Mouse (Mus musculus) heart, postnatal 36 days (tissue): ENCODE results near the gene Pkd1l1. TPM values are rescaled to one million over a fixed set of nuclear protein-coding genes. Genes with fewer than 3 reads are reported as not detected.
A peak's percentile ranks its signal among the peaks of the same experiment; 100 is the strongest.

Source experiments
- DNase-seq, 2 experiments: peaks; one replicate each; pipeline ENCODE4 v3.0.0; 2021 to 2022
- intact Hi-C: fragments of 180-260 bp; cut with DNase I; formaldehyde crosslinking; loops from one replicate; pipeline ENCODE4 v1.15.1; 2025
- total RNA-seq, 2 experiments: library from RNA; stranded (reverse); gene quantifications; 2 replicates each; pipeline ENCODE4 v1.2.3; 2021

Pkd1l1 gene
- total RNA-seq, 2 experiments from 2014 or later: not detected

DNA sequence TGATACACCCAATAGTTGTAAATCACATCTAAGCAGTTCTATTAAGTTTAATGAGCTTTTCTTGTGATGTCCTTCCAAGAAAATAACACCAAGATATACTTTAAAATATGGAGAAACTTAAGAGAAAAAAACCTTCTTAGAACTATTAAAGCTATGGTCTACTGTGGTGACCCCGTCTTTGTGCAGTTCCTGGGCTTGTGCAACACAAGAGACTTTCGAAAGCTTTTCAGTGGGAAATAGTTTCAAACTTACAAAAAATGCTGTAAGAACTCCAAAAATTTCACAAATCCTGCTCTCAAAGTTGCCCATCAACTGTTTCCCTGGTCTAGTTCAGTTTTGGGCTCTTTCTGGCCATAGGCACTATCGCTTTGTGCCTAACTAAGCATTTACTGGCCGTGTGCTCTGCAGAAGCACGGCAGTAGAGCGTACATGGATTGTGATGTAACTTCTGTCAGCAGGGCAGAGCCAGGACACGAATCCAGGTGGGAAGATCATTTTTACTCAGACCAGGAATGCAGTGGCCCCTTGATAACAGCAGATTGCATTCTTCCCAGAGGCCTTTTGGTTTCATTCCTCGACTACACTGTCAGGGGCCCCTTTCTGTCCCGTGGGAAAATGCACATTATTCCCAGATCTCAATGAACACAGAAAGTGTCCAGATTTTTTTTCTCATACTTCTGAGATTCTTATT, 144.1 kb downstream of the Pkd1l1 start:
- intact Hi-C loops: no loop called here
- no peak for DNase-seq

DNA sequence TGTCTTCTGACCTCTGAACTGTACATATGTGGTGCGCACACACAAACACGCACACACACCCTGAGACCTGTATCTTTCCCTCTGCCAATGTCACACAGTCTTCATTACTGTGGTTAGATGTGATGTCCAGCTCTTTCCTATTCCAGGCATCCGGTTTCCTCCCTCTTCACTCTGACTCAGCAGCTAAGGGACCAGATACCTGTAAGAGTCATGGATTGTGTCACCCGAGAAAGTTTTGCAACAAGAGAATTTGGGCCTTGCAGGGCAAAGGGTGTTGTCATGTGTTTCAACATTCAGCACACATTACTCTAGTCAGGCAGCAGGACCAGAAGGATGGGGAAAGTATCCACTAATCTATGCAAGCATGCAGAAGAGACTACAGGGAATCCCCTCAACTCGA, 146.5 kb downstream of the Pkd1l1 start:
- intact Hi-C loops: no loop called here
- no peak for DNase-seq

DNA sequence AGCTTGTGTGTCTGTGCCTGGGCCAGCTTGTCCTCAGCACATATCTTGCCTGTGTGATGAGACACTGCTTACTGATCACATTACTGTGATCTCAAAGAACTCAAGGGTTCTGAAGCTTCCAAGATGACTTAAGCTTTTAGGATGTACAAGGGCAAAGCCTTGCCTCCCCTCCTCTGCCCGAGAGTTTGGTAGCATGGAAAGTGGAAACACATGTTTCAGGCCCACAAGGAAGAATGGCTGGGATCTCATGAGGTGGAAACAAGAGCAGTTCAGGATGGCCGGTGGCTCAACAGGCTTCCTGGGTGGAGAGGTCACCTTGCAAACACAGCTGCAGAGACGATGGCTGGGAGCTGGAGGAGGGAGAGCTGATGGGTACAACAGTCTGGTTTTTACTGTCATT, 147.0 kb downstream of the Pkd1l1 start:
- DNase-seq: no peak
- intact Hi-C loops: no loop called here

DNA sequence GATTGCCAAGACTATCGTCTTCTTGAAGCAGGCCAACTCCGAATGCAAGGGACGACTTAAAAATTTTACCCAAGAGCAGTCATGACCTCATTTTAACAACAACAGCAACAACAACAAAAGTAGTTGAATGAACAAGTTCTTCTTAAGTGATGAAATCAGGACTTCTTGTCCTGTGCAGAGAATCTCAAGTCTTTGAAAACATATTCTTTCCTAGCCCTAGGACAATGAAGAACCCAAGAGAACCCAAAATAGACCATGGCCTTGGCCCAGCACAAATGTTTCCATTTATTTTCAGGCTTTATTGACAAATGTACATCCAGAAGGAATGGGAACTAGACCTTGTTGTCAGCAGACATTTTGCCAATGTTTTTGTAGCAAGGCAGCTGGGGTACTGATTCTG, 147.7 kb downstream of the Pkd1l1 start:
- no peak for DNase-seq
- intact Hi-C loops: no loop called here

DNA sequence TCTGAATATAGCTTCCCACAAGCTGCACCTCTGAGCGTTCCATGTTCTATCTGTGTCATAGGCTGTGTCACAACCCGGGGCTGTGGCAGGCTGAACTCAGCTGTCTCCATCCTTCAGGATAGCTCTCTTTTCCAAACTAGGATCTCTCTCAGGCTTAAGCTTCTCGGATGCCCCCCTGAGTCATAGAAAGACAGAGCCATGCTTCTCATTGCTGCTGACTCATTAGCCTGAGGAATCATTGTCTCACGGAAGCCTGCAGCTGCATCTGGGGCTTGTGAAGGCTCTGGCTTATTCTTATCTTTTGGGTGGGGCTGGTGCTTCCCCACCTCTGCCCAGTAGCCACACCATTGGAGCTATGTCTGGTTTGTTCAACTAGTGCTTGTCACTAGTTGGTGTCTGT, 151.7 kb downstream of the Pkd1l1 start:
- intact Hi-C loops: no loop called here
- no peak for DNase-seq

DNA sequence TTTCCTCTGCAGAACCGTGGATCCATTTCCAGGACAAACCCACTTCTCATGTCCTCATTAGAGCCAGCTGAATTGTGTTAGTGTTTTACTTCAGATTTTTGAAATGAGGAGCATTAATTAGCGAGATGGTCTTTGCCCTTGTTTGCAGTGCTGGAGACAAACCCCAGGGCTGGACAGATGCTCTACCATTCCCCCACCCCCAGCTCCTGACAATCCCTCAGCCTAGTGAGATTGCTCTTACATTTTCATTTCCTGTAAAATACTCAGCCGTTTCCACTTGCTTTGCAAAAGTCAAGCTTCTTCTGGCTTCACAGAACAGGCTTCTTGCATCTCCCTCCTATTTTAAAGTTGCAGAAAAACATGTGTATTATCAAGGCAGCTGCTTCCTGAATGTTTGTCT, 155.7 kb downstream of the Pkd1l1 start:
- intact Hi-C loops: no loop called here
- DNase-seq: no peak

DNA sequence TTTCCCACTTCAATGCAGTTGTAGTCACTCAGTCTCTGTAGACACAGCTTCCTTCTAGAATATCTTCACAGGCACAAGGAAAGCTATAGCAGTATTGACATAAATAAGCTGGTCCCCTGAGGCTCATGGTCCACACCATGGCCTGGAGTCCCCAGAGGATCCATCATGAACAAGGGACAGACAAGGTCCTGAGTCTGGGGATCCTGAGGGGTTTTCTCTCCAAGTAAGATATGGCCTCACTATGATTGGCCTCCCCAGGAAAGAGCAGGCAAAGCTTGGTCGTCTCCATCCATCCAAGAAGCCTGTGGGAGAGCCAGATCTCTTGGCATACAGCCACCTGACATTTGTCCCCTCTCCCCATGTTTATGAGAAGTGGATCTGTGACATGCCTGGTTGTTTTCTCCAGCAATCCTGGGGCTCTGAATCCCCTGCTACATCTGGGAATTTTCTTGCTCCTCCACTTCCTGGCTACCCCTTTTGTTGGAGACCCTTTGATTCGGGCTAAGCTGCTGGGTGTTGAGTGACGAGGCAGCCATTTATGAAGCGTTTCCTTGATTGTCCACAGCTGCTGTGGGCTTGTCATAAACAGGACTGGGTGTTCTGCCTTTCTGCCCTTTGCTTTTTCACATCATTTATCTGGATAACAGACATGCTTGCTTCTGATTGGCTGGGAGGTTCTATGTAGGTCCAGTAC, 158.8 kb downstream of the Pkd1l1 start:
- intact Hi-C loops: no loop called here
- DNase-seq: peak in 1 of 2 experiments; percentile 6

DNA sequence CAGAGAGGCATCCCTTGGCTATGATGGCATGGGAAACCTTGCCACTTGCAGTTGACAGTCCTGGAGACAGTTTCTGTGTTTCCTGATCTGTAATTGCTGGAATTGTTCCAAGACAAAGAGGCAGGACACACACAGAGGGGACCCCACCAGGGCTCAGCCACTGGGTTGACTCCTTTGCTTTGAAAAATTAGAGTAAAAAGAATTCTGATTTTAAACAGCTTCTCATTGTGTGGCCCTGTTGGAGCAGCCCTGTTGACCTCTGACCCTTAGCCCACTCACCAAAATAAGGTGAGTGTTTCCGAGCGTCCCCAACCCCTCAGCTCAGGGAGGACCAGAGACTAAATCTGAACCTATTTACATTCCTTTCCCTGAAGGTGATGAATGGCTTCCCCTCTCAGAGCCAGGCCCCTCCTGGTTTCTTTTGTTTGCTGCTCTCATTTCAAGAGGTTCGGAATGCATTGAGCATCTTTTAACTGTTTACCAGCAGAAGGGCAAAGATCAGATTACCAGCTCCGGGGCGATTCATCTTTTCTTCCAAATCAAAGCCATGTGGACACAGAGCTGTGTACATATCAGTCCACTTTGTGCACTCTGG, 161.5 kb downstream of the Pkd1l1 start:
- no peak for DNase-seq
- intact Hi-C loops: no loop called here

DNA sequence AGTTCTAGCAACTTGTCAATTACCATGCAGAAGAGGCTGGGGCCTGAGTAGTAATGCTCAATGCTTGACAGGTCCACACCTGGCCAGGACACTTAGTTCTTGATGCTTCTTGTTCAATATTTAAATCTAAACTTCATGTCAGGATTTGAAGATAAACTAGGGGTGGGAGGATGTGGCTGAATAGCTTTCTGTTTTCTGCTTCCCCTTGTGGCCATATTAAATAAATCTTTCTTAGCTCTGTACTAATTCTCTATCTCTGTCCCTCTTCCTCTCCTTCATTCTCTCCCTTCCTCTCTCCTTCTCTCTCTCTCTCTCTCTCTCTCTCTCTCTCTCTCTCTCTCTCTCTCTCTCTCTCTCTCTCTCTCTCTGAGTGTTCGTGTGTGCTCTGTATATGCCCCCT, 163.4 kb downstream of the Pkd1l1 start:
- intact Hi-C loops: no loop called here
- DNase-seq: no peak

DNA sequence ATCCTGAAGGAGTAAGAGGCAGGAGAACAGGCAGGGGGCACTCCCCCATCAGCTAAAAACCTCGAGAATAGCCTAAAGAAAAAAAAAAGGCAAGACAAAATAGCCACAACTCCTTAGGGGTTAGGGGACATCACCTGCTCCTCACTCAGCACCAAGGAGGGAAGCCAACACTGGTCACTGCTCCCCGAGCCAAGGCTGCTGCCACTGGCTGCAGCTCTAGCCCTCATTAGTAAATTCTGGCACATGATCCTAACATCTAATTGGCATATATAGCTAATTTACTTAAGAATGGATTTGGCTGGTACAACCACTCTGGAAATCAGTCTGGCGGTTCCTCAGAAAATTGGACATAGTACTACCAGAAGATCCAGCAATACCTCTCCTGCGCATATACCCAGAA, 166.1 kb downstream of the Pkd1l1 start:
- intact Hi-C loops: no loop called here

DNA sequence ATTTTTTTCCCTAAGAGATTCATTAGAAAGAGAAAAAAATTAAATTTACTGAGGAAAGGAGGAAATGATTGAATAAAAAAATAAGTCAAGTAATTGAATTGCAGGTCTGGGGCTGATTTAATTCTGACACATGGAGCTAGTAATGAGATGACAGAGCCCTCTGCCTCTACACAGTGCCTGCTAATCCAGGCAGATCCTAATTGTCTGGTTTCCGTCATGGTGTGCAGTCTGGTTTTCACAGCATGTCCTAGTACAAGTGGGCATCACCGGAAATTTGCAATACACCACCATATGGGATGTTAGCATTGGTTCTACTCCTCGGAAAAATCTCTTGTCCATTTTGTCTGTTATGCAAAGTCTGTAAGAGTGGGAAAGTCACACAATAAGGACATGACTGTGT, 168.9 kb downstream of the Pkd1l1 start:
- no peak for DNase-seq
- intact Hi-C loops: no loop called here

More for the DNA sequence above, 166.1 kb downstream of the Pkd1l1 start:
- DNase-seq: no peak

DNA sequence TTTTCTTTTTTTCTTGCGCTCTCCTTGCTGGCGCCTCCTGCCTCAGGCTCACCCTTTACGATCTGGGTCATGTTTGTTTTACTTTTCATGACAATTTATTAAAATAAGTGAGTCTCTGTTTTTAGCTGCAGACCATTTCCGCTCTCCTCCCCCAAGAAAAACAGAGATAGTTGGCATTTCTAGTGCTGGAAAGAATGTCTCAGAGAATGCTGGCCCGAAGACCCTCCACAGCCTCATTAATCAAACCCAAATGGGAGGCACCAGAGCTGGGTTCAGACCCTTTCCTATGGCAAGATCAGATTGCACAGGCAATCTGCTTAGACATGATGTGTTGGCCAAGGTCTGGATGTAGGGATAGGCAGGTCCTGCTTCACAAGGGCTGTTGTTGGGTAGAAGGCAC, 175.6 kb downstream of the Pkd1l1 start:
- DNase-seq: no peak
- intact Hi-C loops: no loop called here

DNA sequence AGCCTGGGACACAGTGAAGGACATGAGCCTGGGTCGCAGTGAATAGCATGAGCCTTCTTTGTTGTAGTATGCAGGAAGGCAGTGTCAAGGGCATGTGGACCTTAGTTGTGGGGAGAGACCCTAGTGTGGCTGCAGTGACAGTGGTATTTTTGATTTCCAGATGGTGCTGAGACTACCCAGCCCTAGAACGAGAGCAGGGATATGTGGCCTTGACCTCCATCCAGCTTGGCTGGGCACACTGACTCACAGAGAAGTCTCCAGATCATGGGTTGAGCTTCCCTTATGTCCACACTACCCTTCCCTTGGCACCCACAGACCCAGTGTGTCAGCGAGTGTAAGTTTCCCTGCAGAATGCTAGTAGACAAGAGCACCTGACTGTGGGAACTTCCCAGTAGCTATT, 178.0 kb downstream of the Pkd1l1 start:
- DNase-seq: no peak

DNA sequence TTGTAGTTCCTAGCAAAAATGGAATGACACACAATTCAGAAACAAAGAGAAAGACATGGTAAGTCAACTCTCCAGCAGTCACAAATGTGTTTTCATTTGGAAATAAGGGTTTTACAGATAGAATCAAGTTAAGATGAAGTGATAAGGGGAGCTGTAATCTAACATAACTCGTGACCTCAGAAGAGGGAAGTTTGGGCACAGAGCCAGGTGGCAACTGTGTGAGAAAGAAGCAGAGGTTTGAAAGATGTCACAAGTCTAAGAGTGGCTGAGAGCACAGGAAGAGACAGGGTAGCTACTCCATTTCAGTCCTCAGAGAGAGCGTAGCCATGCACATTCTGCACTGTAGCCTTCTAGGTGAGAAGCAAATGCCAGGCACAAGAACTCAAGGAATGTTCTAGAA, 180.9 kb downstream of the Pkd1l1 start:
- DNase-seq: no peak
- intact Hi-C loops: no loop called here

More for the DNA sequence above, 178.0 kb downstream of the Pkd1l1 start:
- intact Hi-C loops: no loop called here

DNA sequence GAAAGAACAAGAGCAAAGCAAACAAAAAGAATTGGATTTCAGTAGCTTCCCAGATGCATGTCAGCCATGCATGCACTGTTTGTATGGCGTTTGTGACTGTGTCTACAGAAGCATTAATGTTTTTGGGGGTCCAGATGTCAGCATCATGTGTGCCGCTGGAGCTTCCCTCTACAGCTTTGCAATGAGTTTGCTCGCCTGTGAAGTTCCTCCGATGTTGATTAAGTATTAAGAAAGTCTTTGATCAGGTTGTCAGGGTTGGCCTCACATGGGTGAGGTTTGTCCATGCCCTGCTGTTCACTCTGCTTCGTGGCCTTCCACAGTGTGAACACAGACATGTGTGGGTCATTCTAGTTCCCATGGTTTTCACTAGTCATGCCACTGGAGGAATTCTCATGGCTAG, 183.9 kb downstream of the Pkd1l1 start:
- intact Hi-C loops: no loop called here
- DNase-seq: no peak

DNA sequence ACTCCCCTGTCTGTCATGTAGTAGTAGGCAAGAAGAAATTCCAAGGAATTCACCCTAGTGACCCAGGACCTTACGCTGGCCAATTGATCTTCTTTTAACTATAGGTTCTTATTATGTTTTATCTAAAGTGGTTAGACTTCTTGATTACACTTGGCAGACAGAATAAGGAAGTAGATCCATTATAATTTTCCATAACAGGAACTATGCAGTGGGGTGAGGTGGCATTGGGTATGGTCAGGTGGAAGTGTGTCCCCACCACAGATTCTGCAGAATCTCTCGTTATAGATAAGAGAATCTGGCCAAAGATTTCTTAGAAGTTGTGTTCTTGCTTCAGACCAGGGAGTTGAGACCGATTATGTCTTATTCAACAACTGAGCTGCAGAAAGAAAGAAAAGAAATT, 185.5 kb downstream of the Pkd1l1 start:
- DNase-seq: no peak
- intact Hi-C loops: no loop called here

DNA sequence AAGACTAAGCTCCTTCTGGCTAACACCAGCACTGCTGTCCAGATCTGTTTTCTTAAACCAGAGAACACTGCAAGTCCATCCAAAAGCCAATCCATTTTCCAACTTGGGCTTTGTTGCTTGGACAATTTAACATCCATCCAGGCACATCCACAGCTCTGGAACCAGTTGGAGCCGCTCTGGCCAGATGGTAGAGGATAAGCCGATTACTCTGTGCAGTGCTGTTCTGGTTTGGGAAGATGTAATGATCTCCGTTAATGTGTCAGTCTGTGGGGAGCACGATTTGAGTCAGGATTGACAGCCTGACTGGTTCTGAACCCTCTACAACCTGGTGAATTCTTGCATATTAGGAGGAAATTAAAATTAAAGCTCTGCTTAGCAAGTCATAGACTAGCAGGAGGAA, 188.7 kb downstream of the Pkd1l1 start:
- intact Hi-C loops: no loop called here
- DNase-seq: no peak

DNA sequence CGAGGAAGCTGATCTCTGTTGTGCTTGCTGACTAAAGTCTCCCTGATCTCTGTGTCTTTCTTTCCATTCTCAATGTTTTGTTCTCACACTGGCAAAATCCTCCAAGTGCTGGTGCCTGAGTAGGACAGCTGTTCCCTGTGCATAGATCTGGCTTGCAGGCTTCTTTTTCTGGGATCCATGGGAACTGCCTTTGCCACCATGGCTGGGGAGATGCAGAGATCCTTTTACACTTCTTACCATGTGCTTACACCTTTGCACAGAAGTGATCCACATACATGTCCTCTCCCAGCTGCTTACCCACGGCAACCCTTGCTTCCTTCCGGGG, 191.0 kb downstream of the Pkd1l1 start:
- intact Hi-C loops: no loop called here
- DNase-seq: no peak

DNA sequence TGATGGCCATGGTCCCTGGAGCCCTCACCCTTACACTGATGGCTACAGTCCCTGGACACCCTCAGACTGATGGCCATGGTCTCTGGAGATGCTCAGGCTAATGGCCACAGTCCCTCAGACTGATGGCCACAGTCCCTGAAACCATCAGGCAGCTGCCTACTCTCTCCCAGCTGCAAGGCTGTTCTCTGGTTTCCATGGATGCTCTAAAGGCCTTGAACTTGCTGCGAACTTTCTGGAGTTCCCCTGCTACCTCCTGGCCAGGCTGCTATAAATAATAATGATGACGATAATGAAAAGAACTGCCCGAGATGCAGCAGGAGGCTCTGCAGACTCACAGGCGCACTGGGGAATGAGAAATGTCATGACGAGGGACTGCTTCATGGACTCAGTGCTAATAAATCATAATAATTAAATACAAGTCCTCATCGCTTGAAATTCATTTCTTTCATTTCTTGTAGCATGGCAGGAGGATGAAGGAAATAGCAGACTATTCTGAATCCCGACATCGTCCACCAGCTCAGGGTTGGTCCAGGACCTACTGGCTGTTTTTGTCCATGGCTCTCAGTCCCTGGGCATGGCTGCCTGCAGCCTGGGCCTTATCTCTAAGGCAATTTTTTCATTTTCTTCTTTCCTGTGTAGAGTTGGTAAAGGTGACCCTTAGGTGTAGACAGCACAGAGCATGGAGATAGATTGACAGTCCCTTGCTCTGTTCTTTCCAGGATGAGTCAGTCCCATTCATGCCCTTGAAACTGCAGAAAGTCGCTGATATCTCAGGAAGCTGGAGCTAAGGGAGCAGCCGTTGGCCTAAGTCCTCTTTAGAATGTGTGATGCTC, 191.5 kb downstream of the Pkd1l1 start:
- intact Hi-C loops: no loop called here
- no peak for DNase-seq

DNA sequence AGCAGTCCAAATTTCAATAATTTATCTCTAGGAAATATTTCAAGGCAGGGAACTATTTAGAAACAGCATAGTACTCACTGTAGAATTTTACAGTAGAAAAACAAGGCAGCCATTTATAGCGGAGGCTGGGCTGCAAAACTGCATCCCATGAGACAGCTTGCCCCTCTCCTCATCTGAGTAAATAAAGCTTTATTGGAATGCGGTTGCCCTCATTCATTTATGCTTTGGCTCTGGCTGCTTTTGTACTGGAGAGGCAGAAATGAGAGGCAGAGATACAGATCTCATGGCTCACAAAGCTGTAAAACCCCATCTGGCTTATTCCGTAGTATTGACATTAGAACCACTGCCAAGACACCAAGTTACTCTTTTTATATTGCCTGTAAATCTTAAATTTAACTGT, 193.6 kb downstream of the Pkd1l1 start:
- DNase-seq: no peak
- intact Hi-C loops: no loop called here
